Mouse (Mus musculus) frontal cortex, postnatal 14 days (tissue): ENCODE results near the gene Lst1.

ENCODE experiments used
- DNase-seq, 2 experiments: peaks; one replicate each; pipeline ENCODE4 v3.0.0; 2022; ENCODE audit warnings: low spot score in 2 of 2

The Lst1 gene

DNA sequence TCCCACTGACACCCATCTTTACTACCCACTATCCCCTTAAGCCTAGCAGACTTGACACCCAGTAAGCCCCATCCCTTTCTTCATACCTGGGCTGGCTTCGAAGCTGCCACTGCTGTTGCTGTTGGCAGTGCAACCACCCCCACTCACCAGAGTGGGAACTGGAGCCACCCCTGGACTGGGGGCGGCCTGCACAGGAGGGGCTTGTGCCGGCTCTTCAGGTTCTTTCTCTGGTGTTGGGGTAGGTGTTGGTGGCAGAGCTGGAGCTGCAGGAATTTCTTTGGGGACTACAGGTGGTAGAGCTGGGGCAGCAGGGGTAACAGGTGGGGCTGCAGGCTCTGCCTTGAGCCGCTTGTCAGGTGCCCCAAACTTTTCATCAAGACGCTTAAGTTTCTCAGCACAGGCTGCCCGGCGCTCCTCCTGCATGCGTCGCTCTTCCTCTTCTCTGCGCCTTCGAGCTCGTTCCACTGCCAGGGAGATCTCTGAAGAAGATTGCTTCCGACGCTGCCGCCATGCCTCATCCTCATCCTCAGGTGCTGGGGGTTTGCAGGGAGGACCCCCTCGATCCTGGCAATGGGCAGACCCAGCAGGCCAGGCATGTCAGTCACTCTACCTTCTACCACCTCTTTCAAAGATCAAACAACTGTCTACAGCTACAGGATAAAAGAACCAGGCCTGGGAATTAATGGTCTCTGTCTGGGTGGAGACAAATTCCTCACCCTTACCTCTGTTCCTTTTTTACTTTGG, 29.2 kb downstream of the Lst1 start:
- no peak for DNase-seq

DNA sequence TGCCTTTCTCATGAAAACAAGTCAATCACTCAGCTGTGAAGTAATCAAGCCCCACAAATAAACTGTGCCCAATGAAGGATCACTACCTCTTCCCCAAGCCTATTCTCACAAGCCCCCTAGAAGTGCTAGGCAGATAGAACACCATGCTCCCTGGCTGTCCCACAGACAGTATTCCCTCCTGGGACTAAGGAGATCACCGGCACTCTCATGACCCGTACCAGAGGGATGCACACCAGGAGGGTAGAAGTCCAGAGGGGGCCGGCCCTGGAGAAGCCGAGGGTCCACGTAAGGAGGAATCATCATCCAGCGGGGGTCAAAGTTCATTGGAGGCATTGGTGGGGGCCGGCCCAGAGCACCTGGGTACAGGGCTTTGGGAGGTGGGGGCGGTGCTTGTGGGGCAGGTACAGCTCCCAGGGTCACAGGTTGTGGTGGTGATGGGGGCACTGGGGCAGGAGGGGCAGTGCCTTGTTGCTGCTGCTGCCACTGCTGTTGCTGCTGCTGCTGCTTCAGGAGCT, 30.5 kb downstream of the Lst1 start:
- no peak for DNase-seq

DNA sequence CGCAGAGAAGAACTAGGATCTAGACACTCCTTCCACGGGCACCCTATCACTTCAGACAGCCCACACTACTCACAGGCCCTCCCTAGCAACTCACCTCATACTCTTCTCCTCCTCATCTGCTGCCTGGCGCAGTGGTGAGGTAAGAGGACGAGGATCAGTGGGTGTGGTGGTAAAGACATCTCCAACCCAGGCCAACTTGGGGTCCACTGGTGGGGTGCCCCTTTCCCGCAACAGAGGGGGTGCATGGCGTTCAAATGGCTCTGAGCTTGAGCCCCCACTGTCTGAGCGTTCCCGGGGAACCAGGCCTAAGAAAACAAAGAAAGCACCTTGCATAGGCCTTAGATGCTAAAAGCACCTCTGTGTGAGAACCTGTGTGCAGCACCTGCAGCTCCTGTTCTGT, 31.0 kb downstream of the Lst1 start:
- no peak for DNase-seq

DNA sequence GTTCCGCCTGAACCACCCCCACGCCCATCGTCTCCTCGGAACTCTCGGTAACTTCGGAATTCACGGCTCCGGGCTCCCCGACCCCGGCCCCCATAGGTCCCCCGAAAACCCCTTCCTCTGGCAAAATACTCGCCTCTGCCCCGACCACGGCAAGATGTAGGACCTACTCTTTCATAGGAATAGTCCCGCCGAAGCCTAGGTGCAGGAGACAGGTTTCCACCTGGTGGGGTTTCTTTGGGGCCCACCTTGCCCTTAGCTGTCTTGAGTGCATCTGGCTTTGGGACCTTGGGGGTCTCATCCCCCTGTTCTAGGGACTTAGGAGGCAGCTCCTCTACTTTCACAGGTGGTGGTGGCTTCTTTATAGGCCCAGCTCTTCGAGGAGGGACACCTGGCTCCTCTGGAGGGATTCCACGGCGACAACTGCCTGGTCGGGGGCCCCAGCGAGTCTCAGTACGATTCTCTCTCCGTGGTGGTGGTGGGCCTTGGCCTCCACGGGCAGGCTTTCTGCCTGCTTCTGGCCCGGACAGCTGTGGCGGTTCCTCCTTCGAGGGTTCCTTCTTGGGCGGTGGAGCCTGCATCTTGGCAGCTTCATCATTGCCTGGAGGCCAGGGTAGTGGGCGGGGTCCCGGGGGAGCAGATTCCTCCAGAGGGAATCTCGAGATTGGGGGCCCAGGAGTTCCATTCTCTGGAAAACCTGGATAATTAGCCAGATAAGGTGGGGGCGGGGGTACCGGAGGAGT, 31.6 kb downstream of the Lst1 start:
- DNase-seq: no peak

DNA sequence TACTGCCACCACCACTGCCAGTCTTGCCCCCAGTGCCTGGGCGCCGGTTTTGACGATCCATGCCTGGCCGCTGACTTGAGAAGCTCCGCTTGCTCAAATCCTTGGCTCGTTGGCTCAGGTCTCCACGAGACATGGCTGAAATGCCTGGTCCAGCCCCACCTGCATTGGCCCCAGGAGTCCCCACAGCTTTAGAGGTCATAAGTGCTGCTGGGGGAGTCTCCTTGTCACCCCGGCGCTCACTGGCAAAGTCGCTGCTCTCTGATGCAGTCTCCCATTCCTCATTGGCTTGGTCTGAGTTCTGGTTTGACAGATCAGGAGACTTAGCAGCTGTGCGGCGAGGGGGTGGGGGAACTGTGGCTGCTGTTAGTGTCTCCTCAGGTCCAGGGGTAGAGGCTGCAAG, 32.8 kb downstream of the Lst1 start:
- DNase-seq: no peak

DNA sequence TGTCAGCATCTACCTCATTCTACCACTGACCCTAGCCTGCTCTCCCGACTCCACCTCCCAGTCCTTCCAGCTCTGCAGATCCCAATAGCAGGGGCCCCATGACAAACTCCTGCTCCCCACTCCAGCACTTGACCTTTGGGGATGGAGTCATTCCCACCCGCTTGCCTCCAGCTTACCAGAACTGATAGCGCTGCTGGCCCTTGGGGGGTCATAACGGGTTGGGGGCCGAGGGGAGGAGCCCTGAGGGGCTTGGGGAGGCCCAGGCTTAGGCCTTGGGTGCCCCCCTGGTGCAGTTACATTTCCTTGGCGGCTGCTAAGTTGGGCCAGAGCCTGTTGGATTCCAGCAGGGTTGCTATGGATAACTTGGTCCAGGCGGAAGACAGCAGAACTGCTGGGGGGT, 33.6 kb downstream of the Lst1 start:
- no peak for DNase-seq

DNA sequence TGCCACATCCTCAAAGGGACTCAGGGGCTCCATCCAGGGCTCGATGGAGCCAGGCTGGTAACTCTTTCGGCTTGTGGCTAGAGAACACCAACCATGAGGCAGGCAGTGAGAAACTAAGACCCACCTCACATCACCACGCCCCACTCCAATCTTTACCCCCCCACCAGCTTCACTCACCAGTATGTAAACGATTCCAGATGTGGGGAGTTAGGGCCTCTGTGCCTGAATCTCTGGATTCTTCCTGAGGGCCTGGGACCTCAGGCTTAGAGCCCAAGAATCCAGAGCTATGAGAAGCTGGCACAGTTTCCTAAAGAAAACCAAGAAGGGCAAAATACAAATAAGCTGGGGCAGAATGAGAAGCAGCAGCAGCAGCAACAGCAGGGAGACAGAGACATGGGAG, 34.3 kb downstream of the Lst1 start:
- DNase-seq: no peak

DNA sequence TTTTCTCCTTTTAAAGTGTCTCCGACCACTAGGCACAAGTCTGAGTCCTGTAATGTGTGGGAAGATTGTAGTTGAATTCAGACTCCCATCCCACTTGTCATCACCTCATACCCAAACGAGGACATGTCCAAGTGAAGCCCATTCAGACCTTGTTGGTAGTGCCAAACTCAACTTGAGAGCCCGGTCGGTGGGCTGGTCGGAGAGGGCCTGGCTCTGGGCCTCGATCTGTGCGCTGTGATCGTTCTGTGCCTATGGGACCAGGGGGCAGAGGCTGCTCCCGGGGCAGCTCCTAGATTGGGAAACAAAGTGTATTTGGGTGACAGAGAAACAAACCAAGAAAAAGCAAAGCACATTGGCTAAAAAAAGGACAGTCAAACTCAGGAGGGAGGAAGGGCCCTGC, 35.2 kb downstream of the Lst1 start:
- DNase-seq: no peak

DNA sequence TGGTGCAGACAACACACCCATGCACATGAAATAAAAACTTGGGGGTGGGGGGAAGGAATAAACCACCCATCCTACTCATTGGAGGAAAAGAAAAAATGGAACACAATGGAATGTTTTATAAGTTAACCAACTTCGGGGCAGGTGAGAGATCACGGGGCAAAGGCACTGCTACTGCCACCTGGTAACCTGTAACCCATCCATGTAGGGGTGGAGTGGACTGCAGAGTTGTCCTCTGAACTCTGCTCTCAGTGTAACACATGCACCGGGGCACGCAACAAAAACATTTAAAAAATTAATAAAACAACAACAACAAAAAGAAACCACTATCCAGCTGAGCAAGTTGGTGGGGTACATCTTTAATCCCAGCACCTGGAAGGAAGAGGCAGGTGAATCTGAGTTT, 36.1 kb downstream of the Lst1 start:
- DNase-seq: no peak

DNA sequence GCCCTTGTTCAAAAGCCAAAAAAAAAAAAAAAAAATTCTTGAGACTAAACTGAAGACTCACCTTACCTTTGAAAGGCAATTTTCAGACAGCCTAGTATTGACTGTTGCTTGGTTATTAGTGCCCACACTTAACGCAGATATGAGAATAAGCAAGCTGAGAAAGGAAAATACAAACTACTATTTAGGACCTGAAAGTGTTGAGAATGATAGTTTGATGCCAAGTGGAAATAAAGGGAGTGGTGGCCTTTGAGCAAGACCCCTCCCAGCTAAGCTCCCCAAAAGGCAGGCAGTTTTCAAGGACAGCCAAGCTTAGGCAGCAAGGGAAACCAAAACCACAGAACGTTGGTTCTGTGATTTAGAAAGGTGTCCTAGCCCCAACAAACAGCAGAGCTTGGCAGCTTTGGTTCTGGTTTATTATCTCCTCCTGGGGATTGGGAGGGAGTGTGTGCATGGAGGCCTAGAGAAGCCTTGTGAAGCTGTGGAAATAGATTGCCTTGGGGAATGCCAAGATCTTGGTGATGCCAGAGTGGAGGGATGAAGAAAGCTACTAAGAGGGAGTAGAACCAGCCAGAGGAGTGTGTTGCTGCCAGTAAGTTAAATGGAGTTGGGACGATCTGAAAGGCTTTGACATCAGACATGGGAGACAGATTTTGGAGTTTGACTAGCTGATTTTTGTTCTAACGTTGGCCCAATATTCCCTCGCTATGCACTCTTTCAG, 40.2 kb downstream of the Lst1 start:
- DNase-seq: no peak

DNA sequence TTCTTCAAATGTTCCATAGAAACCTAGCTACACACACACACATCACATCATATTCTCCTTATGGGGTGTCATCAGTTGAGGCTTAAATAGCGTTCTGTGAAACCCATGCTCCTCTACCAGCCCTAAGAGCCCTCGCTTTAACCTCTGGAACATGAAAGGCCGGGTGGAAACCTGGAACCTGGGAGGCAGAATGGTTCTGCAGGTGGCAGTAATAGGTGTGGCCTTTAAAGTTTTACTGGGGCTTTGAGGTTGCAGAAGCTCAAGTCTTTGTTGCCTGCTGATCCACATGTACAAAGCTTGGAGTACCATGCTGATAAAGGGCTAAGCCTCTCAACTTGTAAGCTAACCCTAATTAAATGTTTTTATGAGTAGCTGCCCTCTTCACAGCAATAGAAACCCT, 40.9 kb downstream of the Lst1 start:
- DNase-seq: no peak

DNA sequence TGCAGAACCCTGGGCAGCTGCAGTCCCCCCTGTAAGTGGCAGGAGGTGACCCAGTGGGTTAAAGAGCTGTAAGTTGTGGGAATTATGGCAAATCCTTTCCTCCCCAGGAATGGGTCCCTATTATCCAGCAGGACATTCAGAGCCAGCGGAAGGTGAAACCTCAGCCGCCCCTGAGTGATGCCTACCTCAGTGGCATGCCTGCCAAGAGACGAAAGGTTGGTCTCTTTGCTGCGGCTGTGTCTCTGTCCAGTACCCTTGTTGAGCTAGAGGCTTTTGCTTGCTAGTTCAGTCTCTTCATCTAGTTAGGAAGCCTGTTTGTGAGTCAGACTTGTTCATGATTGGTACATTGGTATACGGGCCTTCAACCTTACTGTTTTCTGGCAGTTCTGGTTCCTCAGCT, 42.1 kb downstream of the Lst1 start:
- no peak for DNase-seq

DNA sequence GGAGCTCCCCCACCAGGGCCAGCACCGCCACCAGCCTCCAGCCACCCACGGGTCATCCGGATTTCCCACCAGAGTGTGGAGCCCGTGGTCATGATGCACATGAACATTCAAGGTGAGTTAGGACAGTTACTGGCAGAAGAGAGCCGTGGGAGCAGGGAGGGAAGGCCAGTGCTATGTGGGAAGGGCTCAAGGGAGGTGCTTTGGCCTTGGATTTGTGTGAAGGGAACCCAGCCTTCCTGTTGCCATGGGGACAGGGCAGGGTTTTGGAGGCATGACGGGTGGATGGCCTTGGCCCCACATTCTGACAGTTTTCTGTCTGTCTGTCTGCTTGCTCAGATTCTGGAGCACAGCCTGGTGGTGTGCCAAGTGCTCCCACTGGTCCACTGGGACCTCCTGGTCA, 46.3 kb downstream of the Lst1 start:
- DNase-seq: no peak

DNA sequence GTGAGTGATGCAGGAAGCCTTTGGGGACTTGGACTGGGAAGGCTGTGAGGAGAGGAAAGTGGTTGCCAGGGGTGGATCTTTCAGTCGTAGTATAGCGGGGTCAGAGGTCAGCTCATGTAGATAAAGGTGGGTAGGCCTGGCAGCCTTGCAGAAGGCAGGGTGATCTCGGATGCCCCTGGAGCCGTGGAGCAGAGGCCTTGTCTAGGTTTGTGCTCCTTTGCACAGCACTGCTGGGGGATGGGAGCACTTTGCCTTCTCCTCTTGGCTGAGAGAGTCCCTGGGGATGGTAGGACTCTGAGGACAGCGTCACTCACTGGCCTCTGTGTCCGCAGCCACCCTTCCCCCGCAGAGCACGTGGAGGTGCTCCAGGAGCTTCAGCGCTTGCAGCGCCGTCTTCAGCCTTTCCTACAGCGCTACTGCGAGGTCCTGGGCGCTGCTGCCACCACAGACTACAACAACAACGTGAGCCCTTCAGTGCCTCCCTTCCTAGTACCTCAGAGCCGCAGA, 47.7 kb downstream of the Lst1 start:
- DNase-seq: no peak

DNA sequence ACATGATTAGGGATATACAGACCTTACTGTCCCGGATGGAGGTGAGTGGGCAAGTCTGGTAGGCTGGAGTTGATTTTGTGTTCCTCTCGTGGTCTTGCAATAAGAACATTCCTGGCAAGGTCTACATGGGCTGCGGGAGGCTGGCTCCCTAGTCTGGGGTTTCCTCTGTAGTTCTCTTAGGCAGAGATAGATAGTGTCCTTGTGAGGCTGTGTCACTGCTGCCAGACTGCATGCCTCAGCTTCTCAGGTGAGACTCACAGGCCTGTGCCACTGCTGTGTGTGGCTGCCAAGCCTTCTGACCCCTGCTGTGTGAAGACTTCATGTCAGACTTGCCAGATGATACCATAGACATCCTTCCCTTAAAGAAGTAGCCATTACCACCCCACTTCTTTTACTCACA, 49.0 kb downstream of the Lst1 start:
- DNase-seq: no peak

DNA sequence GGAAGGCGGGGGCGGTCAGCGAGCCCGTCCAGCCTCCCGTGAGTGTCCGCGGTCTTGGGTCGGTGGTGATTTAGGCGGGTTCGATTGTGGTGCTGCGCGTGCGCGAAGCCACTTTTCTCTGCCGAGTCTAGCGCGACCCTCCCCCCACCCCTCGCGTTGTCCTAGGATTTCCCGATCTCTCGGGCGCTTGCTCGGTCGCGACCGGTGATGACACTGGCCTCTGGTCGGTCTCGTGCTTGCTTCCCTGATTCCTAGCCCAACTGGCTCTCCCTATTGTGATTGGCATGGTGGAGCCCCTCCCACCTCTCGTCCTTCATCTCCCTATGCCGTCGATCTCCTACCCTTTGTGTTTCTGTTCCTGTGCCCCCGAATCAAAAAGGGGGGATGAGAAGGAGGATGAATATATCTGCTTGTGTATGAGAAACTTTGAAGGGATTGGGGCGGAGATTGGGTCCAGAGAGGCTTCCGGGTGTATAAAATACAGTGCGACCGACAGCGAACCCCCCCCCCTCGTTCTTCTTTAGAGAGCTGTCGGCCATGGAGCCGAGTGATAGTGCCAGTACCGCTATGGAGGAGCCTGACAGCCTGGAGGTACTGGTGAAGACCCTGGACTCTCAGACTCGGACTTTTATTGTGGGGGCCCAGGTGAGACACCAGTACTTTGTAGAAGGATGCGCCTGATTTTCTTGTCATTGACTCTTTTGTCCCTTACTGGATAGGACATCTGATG, 52.5 kb downstream of the Lst1 start:
- no peak for DNase-seq
